Mouse (Mus musculus) forebrain, embryonic 13.5 days (tissue): ENCODE data around the gene Alg9. TPM values are rescaled to one million over a fixed set of nuclear protein-coding genes. Genes with fewer than 3 reads are reported as not detected.
A peak's percentile ranks its signal among the peaks of the same experiment; 100 is the strongest.

Source experiments
- ATAC-seq: fragments of 200-750 bp; cut with Nextera tagmentation; 2 replicates; pipeline ENCODE4 v1.8.0; 2017
- H3K27ac ChIP-seq: fragments of 300-500 bp; sonication (generic); 2 replicates; pipeline ENCODE4 v1.5.1; 2015; ENCODE audit warnings: inconsistent platforms, mild to moderate bottlenecking, moderate library complexity
- H3K27me3 ChIP-seq: fragments of 300-500 bp; sonication (generic); 2 replicates; pipeline ENCODE4 v1.6.1; 2015; ENCODE audit warnings: mild to moderate bottlenecking, inconsistent platforms
- H3K36me3 ChIP-seq: fragments of 300-500 bp; sonication (generic); 2 replicates; pipeline ENCODE4 v1.6.1; 2015; ENCODE audit warnings: mild to moderate bottlenecking, inconsistent platforms; ENCODE audit not compliant: poor library complexity, severe bottlenecking
- H3K4me1 ChIP-seq: fragments of 300-500 bp; sonication (generic); 2 replicates; pipeline ENCODE4 v1.6.1; 2015; ENCODE audit warnings: inconsistent platforms
- H3K4me2 ChIP-seq: fragments of 300-500 bp; sonication (generic); 2 replicates; pipeline ENCODE4 v1.6.1; 2015; ENCODE audit warnings: inconsistent platforms, mild to moderate bottlenecking, moderate library complexity
- H3K4me3 ChIP-seq: fragments of 300-500 bp; sonication (generic); 2 replicates; pipeline ENCODE4 v1.5.1; 2015; ENCODE audit warnings: mild to moderate bottlenecking, inconsistent platforms
- H3K9ac ChIP-seq: fragments of 300-500 bp; sonication (generic); 2 replicates; pipeline ENCODE4 v1.6.1; 2015; ENCODE audit warnings: mild to moderate bottlenecking, inconsistent platforms
- H3K9me3 ChIP-seq: fragments of 300-500 bp; sonication (generic); replicated peaks from 2 replicates; pipeline ENCODE4 v1.6.1; 2016; ENCODE audit warnings: inconsistent platforms
- WGBS: fragments of 180-500 bp; shearing (Covaris S2); methylation state at CpG from one replicate; pipeline ENCODE4 v1.1.7; 2015; 5-methylcytosine and 5-hydroxymethylcytosine counted together
- polyA plus RNA-seq: library from polyadenylated mRNA; unstranded; fragments of >200 nt; fragmentation: Nextera tagmentation; extraction: Ambion mirVana; gene quantifications from 2 replicates; pipeline ENCODE4 v1.2.1, GENCODE M21; 2015

The Alg9 gene
- polyA plus RNA-seq, 1 experiment from 2014 or later, result 33.5 TPM

- Histone ChIP-seq H3K4me2 (peak overlapping the region; percentile 70), H3K27ac (peak overlapping the region; percentile 82), H3K4me1 (peaks cover 44% of the 10 kb centered on the region), H3K27me3 (no peaks in the 10 kb centered on the region), H3K4me3 (peak overlapping the region; percentile 83), H3K9me3 (no peaks in the 10 kb centered on the region), H3K9ac (peak overlapping the region; percentile 83), H3K36me3 (peaks cover 31% of the 10 kb centered on the region)
- WGBS, result under 1% methylated on average over 37 of the region's 46 CpGs
- ATAC-seq, result no peak; the same call in 1 of the 2 replicates
Measured at GRCm38 (mm10) chr9:50857082-50857641, 82.3 kb downstream of the Alg9 start.

- Histone ChIP-seq H3K9me3 (no peaks in the 10 kb centered on the region), H3K27ac (no peak overlapping the region), H3K9ac (no peak overlapping the region), H3K4me2 (no peak overlapping the region), H3K27me3 (no peaks in the 10 kb centered on the region), H3K36me3 (peaks cover 45% of the 10 kb centered on the region), H3K4me1 (peaks cover 35% of the 10 kb centered on the region), H3K4me3 (no peak overlapping the region)
- WGBS, result 90% methylated on average over 6 of the region's 6 CpGs
- no peak for ATAC-seq
Measured at GRCm38 (mm10) chr9:50858681-50859080, 83.9 kb downstream of the Alg9 start.

- H3K27ac ChIP-seq, result peak overlapping the region; percentile 60
- peaks cover 24% of the 10 kb centered on the region for H3K4me1 ChIP-seq
- H3K9me3 ChIP-seq, result no peaks in the 10 kb centered on the region
- H3K4me2 ChIP-seq, result no peak overlapping the region
- peak; percentile 28; the same call in 1 of the 2 replicates for ATAC-seq
- H3K9ac ChIP-seq, result no peak overlapping the region
- H3K27me3 ChIP-seq, result no peaks in the 10 kb centered on the region
- H3K4me3 ChIP-seq, result no peak overlapping the region
- peaks cover 67% of the 10 kb centered on the region for H3K36me3 ChIP-seq
- WGBS, result 82% methylated on average over 18 of the region's 18 CpGs
Measured at GRCm38 (mm10) chr9:50861119-50861839, 86.5 kb downstream of the Alg9 start.

- peaks cover 93% of the 10 kb centered on the region for H3K36me3 ChIP-seq
Measured at GRCm38 (mm10) chr9:50863824-50864223, 89.0 kb downstream of the Alg9 start.

GRCm38 (mm10) chr9:50864877-50865276 lies 90.1 kb downstream of the Alg9 start:
- Histone ChIP-seq H3K36me3 (peaks cover 91% of the 10 kb centered on the region), H3K27me3 (no peaks in the 10 kb centered on the region), H3K4me3 (no peak overlapping the region), H3K27ac (no peak overlapping the region), H3K4me2 (no peak overlapping the region), H3K9me3 (no peaks in the 10 kb centered on the region), H3K4me1 (peaks cover 14% of the 10 kb centered on the region; the same call in 1 of the 2 replicates), H3K9ac (no peak overlapping the region)
- ATAC-seq, result no peak
- WGBS, result 94% methylated on average over 5 of the region's 5 CpGs

More at GRCm38 (mm10) chr9:50863824-50864223, 89.0 kb downstream of the Alg9 start:
- ATAC-seq, result no peak
- H3K9me3 ChIP-seq, result no peaks in the 10 kb centered on the region
- no peak overlapping the region for H3K9ac ChIP-seq
- no peaks in the 10 kb centered on the region for H3K27me3 ChIP-seq
- no peak overlapping the region for H3K27ac ChIP-seq
- no peak overlapping the region for H3K4me2 ChIP-seq
- WGBS, result 93% methylated on average over 4 of the region's 4 CpGs
- no peak overlapping the region for H3K4me3 ChIP-seq
- H3K4me1 ChIP-seq, result peaks cover 14% of the 10 kb centered on the region; the same call in 1 of the 2 replicates

GRCm38 (mm10) chr9:50865803-50866202 lies 91.0 kb downstream of the Alg9 start:
- Histone ChIP-seq H3K36me3 (peaks cover 91% of the 10 kb centered on the region), H3K9ac (no peak overlapping the region), H3K27ac (no peak overlapping the region), H3K4me2 (no peak overlapping the region), H3K4me1 (0 out of 2 replicates have a peak, but pooled peaks cover 5% of the 10 kb centered on the region), H3K9me3 (no peaks in the 10 kb centered on the region), H3K4me3 (no peak overlapping the region), H3K27me3 (no peaks in the 10 kb centered on the region)
- ATAC-seq, result no peak
- WGBS, result 82% methylated on average over 8 of the region's 8 CpGs

GRCm38 (mm10) chr9:50867015-50867414 lies 92.2 kb downstream of the Alg9 start:
- H3K4me2 ChIP-seq, result no peak overlapping the region
- H3K9ac ChIP-seq, result no peak overlapping the region
- WGBS, result 92% methylated on average over 6 of the region's 6 CpGs
- H3K27me3 ChIP-seq, result no peaks in the 10 kb centered on the region
- ATAC-seq, result no peak
- H3K36me3 ChIP-seq, result peaks cover 84% of the 10 kb centered on the region
- H3K9me3 ChIP-seq, result no peaks in the 10 kb centered on the region
- no peak overlapping the region for H3K4me3 ChIP-seq
- 0 out of 2 replicates have a peak, but pooled peaks cover 3% of the 10 kb centered on the region for H3K4me1 ChIP-seq
- H3K27ac ChIP-seq, result no peak overlapping the region

GRCm38 (mm10) chr9:50868182-50868581 lies 93.4 kb downstream of the Alg9 start:
- Histone ChIP-seq H3K27me3 (no peaks in the 10 kb centered on the region), H3K36me3 (peaks cover 82% of the 10 kb centered on the region), H3K9me3 (no peaks in the 10 kb centered on the region), H3K27ac (no peak overlapping the region), H3K4me1 (no peaks in the 10 kb centered on the region), H3K4me2 (no peak overlapping the region), H3K4me3 (no peak overlapping the region), H3K9ac (no peak overlapping the region)
- WGBS, result 89% methylated on average over 2 of the region's 2 CpGs
- ATAC-seq, result no peak

- H3K9me3 ChIP-seq, result no peaks in the 10 kb centered on the region
- H3K27ac ChIP-seq, result no peak overlapping the region
- no peaks in the 10 kb centered on the region for H3K27me3 ChIP-seq
- peaks cover 85% of the 10 kb centered on the region for H3K36me3 ChIP-seq
- no peaks in the 10 kb centered on the region for H3K4me1 ChIP-seq
- no peak overlapping the region for H3K4me2 ChIP-seq
- H3K4me3 ChIP-seq, result no peak overlapping the region
- no peak overlapping the region for H3K9ac ChIP-seq
- WGBS, result 94% methylated on average over 9 of the region's 9 CpGs
- ATAC-seq, result no peak
Measured at GRCm38 (mm10) chr9:50873210-50873609, 98.4 kb downstream of the Alg9 start.

GRCm38 (mm10) chr9:50874031-50874430 lies 99.2 kb downstream of the Alg9 start:
- Histone ChIP-seq H3K9me3 (no peaks in the 10 kb centered on the region), H3K4me2 (no peak overlapping the region), H3K27me3 (no peaks in the 10 kb centered on the region), H3K27ac (no peak overlapping the region), H3K9ac (no peak overlapping the region), H3K4me3 (no peak overlapping the region), H3K36me3 (peaks cover 85% of the 10 kb centered on the region), H3K4me1 (no peaks in the 10 kb centered on the region)
- WGBS, result 93% methylated on average over 6 of the region's 6 CpGs
- ATAC-seq, result no peak

- Histone ChIP-seq H3K4me1 (no peaks in the 10 kb centered on the region), H3K9ac (no peak overlapping the region), H3K9me3 (no peaks in the 10 kb centered on the region), H3K4me2 (no peak overlapping the region), H3K27ac (no peak overlapping the region), H3K4me3 (no peak overlapping the region), H3K27me3 (no peaks in the 10 kb centered on the region), H3K36me3 (peaks cover 88% of the 10 kb centered on the region)
- ATAC-seq, result no peak
- WGBS, result 97% methylated on average over 4 of the region's 4 CpGs
Measured at GRCm38 (mm10) chr9:50875470-50875869, 100.7 kb downstream of the Alg9 start.

- H3K27ac ChIP-seq, result no peak overlapping the region
- H3K27me3 ChIP-seq, result no peaks in the 10 kb centered on the region
- ATAC-seq, result no peak
- H3K9ac ChIP-seq, result no peak overlapping the region
- no peak overlapping the region for H3K4me2 ChIP-seq
- no peaks in the 10 kb centered on the region for H3K4me1 ChIP-seq
- 90% methylated on average over 3 of the region's 3 CpGs for WGBS
- peaks cover 87% of the 10 kb centered on the region for H3K36me3 ChIP-seq
- H3K9me3 ChIP-seq, result no peaks in the 10 kb centered on the region
- H3K4me3 ChIP-seq, result no peak overlapping the region
Measured at GRCm38 (mm10) chr9:50876287-50876686, 101.5 kb downstream of the Alg9 start.
